Mouse (Mus musculus): Measurements from ENCODE around the gene Phka1. TPM values are rescaled to one million over a fixed set of nuclear protein-coding genes. Genes with fewer than 3 reads are reported as not detected.

The Phka1 gene
- polyA plus RNA-seq, 1 experiment from 2014 or later: 8.1 TPM

Other genes with a start within 250 kb of the Phka1 start
- 7.8 and 9.3 TPM in 2 replicates for gene Hdac8, start 138.9 kb downstream of the Phka1 start, polyA plus RNA-seq (2015; fragmentation: Nextera tagmentation; extraction: Ambion mirVana)
- gene Gm3880, start 42.7 kb upstream of the Phka1 start, polyA plus RNA-seq (2015; fragmentation: Nextera tagmentation; extraction: Ambion mirVana): not detected in 2 replicates
- gene Gm9112, start 63.4 kb upstream of the Phka1 start, polyA plus RNA-seq (2015; fragmentation: Nextera tagmentation; extraction: Ambion mirVana): not detected in 2 replicates
- not detected in 2 replicates for gene Dmrtc1b, start 63.6 kb upstream of the Phka1 start, polyA plus RNA-seq (2015; fragmentation: Nextera tagmentation; extraction: Ambion mirVana)
- gene Dmrtc1c1, start 158.7 kb upstream of the Phka1 start, polyA plus RNA-seq (2015; fragmentation: Nextera tagmentation; extraction: Ambion mirVana): not detected in 2 replicates
- gene Dmrtc1c2, start 210.4 kb upstream of the Phka1 start, polyA plus RNA-seq (2015; fragmentation: Nextera tagmentation; extraction: Ambion mirVana): not detected in 2 replicates
- not detected in 2 replicates for gene 1700031F05Rik, start 223.7 kb upstream of the Phka1 start, polyA plus RNA-seq (2015; fragmentation: Nextera tagmentation; extraction: Ambion mirVana)

Data from midbrain, embryonic 15.5 days (tissue).